In genomic region chr1:58677575-58677974, GRCm38 (mm10) we compare ENCODE assay signal across 10 mouse cellular contexts. TPM values are rescaled to one million over a fixed set of nuclear protein-coding genes. Genes with fewer than 3 reads are reported as not detected.
A peak's percentile ranks its signal among the peaks of the same experiment; 100 is the strongest.
DNase-seq lines count a peak whose midpoint lies in the region; ATAC-seq and TF ChIP-seq lines count a peak whose summit lies in the region.
"Had no signal": no experiment of that assay in that cellular context is flagged by ENCODE, and none has a peak within 500 bp of the region (broad histone marks: within the 10 kb centered on the region; RNA-seq: fewer than 3 reads in every experiment).

No protein-coding gene starts in this region.

- no peak overlapping the region for H3K4me2 ChIP-seq in heart, embryonic 12.5 days
- H3K4me2 ChIP-seq: neural tube, embryonic 13.5 days had no signal

- no peak for DNase-seq in heart, adult 2 months
- peak; percentile 34 for DNase-seq in urinary bladder, postnatal 25 days (ENCODE audit: low spot score)
- no peak for DNase-seq in urinary bladder, postnatal 10 days (ENCODE audit: low spot score)
- peak; percentile 44 for DNase-seq in kidney, postnatal 14 days
- peak; percentile 13 for DNase-seq in right cerebral cortex, postnatal 4 days
- no peak for DNase-seq in urinary bladder, adult 2 months (ENCODE audit: low spot score)

- 0 out of 2 replicates have a peak, but pooled peaks cover 1% of the 10 kb centered on the region for H3K27me3 ChIP-seq in heart, adult 2 months (ENCODE audit: control insufficient read depth, insufficient read depth, low read length)
- no peaks in the 10 kb centered on the region for H3K27me3 ChIP-seq in heart, embryonic 12.5 days (replicated peaks)
- H3K27me3 ChIP-seq: neural tube, embryonic 13.5 days had no signal

- H3K36me3 ChIP-seq in heart, adult 2 months (ENCODE audit: control insufficient read depth, insufficient read depth, low read length): no peaks in the 10 kb centered on the region
- H3K36me3 ChIP-seq in heart, embryonic 12.5 days: no peaks in the 10 kb centered on the region
- H3K36me3 ChIP-seq: neural tube, embryonic 13.5 days had no signal

- no peak overlapping the region for H3K4me3 ChIP-seq in heart, adult 2 months
- H3K4me3 ChIP-seq in heart, embryonic 12.5 days: no peak overlapping the region
- H3K4me3 ChIP-seq: neural tube, embryonic 13.5 days had no signal

- no peak for TF ChIP-seq POLR2A in heart, adult 2 months (IDR thresholded peaks at IDR 0.05; ENCODE audit: insufficient read depth, low read depth, low read length)

- peak; percentile 81 for TF ChIP-seq CTCF in heart, adult 2 months (IDR thresholded peaks at IDR 0.05)

- ATAC-seq in heart, embryonic 12.5 days (ENCODE audit: insufficient number of reproducible peaks, low FRiP score): no peak
- peak; percentile 47; the same call in 1 of the 2 replicates for ATAC-seq in common myeloid progenitor, adult 5-6 weeks (replicated peaks; ENCODE audit: low read depth, poor library complexity, severe bottlenecking)

- no peak overlapping the region for H3K27ac ChIP-seq in heart, adult 2 months
- no peak overlapping the region for H3K27ac ChIP-seq in heart, embryonic 12.5 days (ENCODE audit: poor library complexity, severe bottlenecking)
- H3K27ac ChIP-seq: neural tube, embryonic 13.5 days had no signal

- no peaks in the 10 kb centered on the region for H3K79me2 ChIP-seq in heart, adult 2 months (replicated peaks; ENCODE audit: control insufficient read depth, insufficient read depth, low read length)

- intact Hi-C loops in heart, adult 2 months (cut with DNase I): loop anchor here (1.0 kb wide), 1 partner anchor 115 kb away; no protein-coding TSS in a partner anchor

- H3K9ac ChIP-seq in heart, adult 2 months (ENCODE audit: low read depth, low read length): no peak overlapping the region
- no peak overlapping the region for H3K9ac ChIP-seq in heart, embryonic 12.5 days
- H3K9ac ChIP-seq: neural tube, embryonic 13.5 days had no signal

- no peaks in the 10 kb centered on the region for H3K9me3 ChIP-seq in heart, embryonic 12.5 days (replicated peaks)
- H3K9me3 ChIP-seq: neural tube, embryonic 13.5 days had no signal

- no peak for TF ChIP-seq EP300 in heart, adult 2 months (IDR thresholded peaks at IDR 0.05; ENCODE audit: insufficient read depth, low read depth, low read length)

- no peaks in the 10 kb centered on the region for H3K4me1 ChIP-seq in heart, adult 2 months (ENCODE audit: control insufficient read depth, insufficient read depth, low read length)
- H3K4me1 ChIP-seq in heart, embryonic 12.5 days (replicated peaks): no peaks in the 10 kb centered on the region
- H3K4me1 ChIP-seq: neural tube, embryonic 13.5 days had no signal

- WGBS in heart, adult 2 months: 87% methylated on average over 1 of the region's 1 CpGs
- 94% methylated on average over 1 of the region's 1 CpGs for WGBS in heart, embryonic 12.5 days

RNA-seq across cellular contexts. Expression of gene Als2cr12, which starts 18.2 kb away (rescaled TPM):
- not detected for total RNA-seq in heart, adult 2 months (2021)
- 0.49 TPM in 1 of 2 replicates, not detected in the other for polyA plus RNA-seq in heart, adult 2 months (2012; rRNA removed)
- not detected in 2 replicates for polyA plus RNA-seq in heart, embryonic 12.5 days (2016; fragmentation: Nextera tagmentation; extraction: Ambion mirVana)
- total RNA-seq in common myeloid progenitor, adult 5-6 weeks (2017): not detected in 2 replicates
- 0.66 and 0.83 TPM in 2 replicates for polyA plus RNA-seq in urinary bladder, adult 2 months (2012; rRNA removed)
- polyA plus RNA-seq: intestine, embryonic 14.5 days; neural tube, embryonic 13.5 days had no signal

RNA-seq across cellular contexts. Expression of gene Cflar, which starts 33.7 kb away (rescaled TPM):
- 10 to 100 TPM; 50.2 to 63.0 TPM for total RNA-seq in heart, adult 2 months (2021)
- polyA plus RNA-seq in heart, adult 2 months (2012; rRNA removed): 21.7 and 39.1 TPM in 2 replicates
- polyA plus RNA-seq in heart, embryonic 12.5 days (2016; fragmentation: Nextera tagmentation; extraction: Ambion mirVana): 35.6 and 35.9 TPM in 2 replicates
- 80.7 and 80.8 TPM in 2 replicates for total RNA-seq in common myeloid progenitor, adult 5-6 weeks (2017)
- polyA plus RNA-seq in urinary bladder, adult 2 months (2012; rRNA removed): 41.1 and 43.4 TPM in 2 replicates

Comparison
In these comparisons a context has a peak if more than half of its experiments do, and no peak if none do; other contexts are left out.
1. DNase-seq: peak in urinary bladder, postnatal 25 days (single experiment), kidney, postnatal 14 days (single experiment) and right cerebral cortex, postnatal 4 days (single experiment); none in heart, adult 2 months (0 of 2), urinary bladder, postnatal 10 days (single experiment) and urinary bladder, adult 2 months (single experiment).